ENCODE assay signal across 7 mouse cellular contexts in the genomic region with DNA sequence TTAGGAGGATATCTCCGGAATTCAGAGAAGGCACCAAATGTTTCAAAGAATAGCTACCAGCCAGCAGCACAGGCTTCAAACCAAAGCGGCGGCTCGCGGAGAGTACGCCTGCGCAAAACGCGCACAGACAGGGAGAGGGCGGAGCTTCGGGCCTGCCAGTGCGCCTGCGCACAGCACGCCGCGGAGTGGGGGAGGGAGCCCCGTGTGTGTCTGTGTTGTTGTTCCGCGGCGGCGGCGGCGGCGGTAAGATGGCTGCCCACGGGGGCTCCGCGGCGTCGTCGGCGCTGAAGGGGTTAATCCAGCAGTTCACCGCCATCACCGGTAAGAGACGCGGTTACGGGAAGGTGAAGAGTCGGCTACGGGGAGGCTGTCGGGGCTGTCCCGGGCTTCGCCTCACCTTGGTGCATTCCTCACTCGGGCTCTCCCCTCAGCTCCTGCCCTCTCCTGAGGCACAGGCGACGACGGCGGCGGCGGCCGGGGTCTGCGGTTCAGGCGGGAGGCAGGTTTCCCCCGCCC. TPM values are rescaled to one million over a fixed set of nuclear protein-coding genes. Genes with fewer than 3 reads are reported as not detected.
A peak's percentile ranks its signal among the peaks of the same experiment; 100 is the strongest.
DNase-seq lines count a peak whose midpoint lies in the region; ATAC-seq and TF ChIP-seq lines count a peak whose summit lies in the region.

A gene (plus strand): TSS at position 218 of the 516 bp plus-strand sequence.

- WGBS in embryonic facial prominence, embryonic 10.5 days, result under 1% methylated on average over 52 of the region's 52 CpGs
- WGBS in intestine, postnatal 0 days, result 0% methylated on average over 49 of the region's 52 CpGs
- under 1% methylated on average over 52 of the region's 52 CpGs for WGBS in midbrain, embryonic 12.5 days
- under 1% methylated on average over 51 of the region's 52 CpGs for whole genome bisulfite sequencing in small intestine, adult 2 months

- intact Hi-C loops in left cerebral cortex, postnatal 4 days (cut with DNase I), result no loop called here

- H3K9me3 ChIP-seq in embryonic facial prominence, embryonic 10.5 days, result no peaks in the 10 kb centered on the region
- no peaks in the 10 kb centered on the region for H3K9me3 ChIP-seq in intestine, postnatal 0 days (ENCODE audit: control insufficient read depth)
- H3K9me3 ChIP-seq in midbrain, embryonic 12.5 days, result no peaks in the 10 kb centered on the region

- peak within 1 kb of the TSS; percentile 99 for H3K27ac ChIP-seq in embryonic facial prominence, embryonic 10.5 days (replicated peaks)
- H3K27ac ChIP-seq in intestine, postnatal 0 days (ENCODE audit: low read depth, low read length), result peak within 1 kb of the TSS; percentile 92
- H3K27ac ChIP-seq in midbrain, embryonic 12.5 days (replicated peaks), result peak within 1 kb of the TSS; percentile 96
- peak within 1 kb of the TSS; percentile 76 for H3K27ac ChIP-seq in small intestine, adult 2 months (ENCODE audit: insufficient read depth, low read depth, low read length)

- peaks cover 16% of the 10 kb centered on the region for H3K4me1 ChIP-seq in embryonic facial prominence, embryonic 10.5 days
- H3K4me1 ChIP-seq in intestine, postnatal 0 days (replicated peaks; ENCODE audit: control insufficient read depth, insufficient read depth, low read length), result no peaks in the 10 kb centered on the region
- peaks cover 11% of the 10 kb centered on the region for H3K4me1 ChIP-seq in midbrain, embryonic 12.5 days
- H3K4me1 ChIP-seq in small intestine, adult 2 months (ENCODE audit: control insufficient read depth, insufficient read depth, insufficient read length, low read length), result no peaks in the 10 kb centered on the region

- H3K4me2 ChIP-seq in intestine, postnatal 0 days (replicated peaks; ENCODE audit: low read depth), result peak within 1 kb of the TSS; percentile 68
- H3K4me2 ChIP-seq in midbrain, embryonic 12.5 days (replicated peaks), result peak within 1 kb of the TSS; percentile 65

- no peaks in the 10 kb centered on the region for H3K27me3 ChIP-seq in embryonic facial prominence, embryonic 10.5 days (replicated peaks; ENCODE audit: low read depth, poor library complexity, severe bottlenecking)
- H3K27me3 ChIP-seq in intestine, postnatal 0 days (replicated peaks; ENCODE audit: control insufficient read depth, insufficient read depth, low read length), result no peaks in the 10 kb centered on the region
- H3K27me3 ChIP-seq in midbrain, embryonic 12.5 days, result no peaks in the 10 kb centered on the region
- no peaks in the 10 kb centered on the region for H3K27me3 ChIP-seq in small intestine, adult 2 months (ENCODE audit: control insufficient read depth, insufficient read depth, low read length)

- TF ChIP-seq POLR2A in small intestine, adult 2 months (IDR thresholded peaks at IDR 0.05; ENCODE audit: low read depth, low read length), result peak; percentile 71

- H3K9ac ChIP-seq in intestine, postnatal 0 days (ENCODE audit: low read depth, low read length), result peak within 1 kb of the TSS; percentile 86
- peak within 1 kb of the TSS; percentile 97 for H3K9ac ChIP-seq in midbrain, embryonic 12.5 days (replicated peaks)

- peaks cover 3% of the 10 kb centered on the region; the same call in 1 of the 2 replicates for H3K36me3 ChIP-seq in embryonic facial prominence, embryonic 10.5 days (replicated peaks)
- H3K36me3 ChIP-seq in intestine, postnatal 0 days (ENCODE audit: control insufficient read depth, insufficient read depth), result no peaks in the 10 kb centered on the region
- no peaks in the 10 kb centered on the region for H3K36me3 ChIP-seq in midbrain, embryonic 12.5 days
- no peaks in the 10 kb centered on the region for H3K36me3 ChIP-seq in small intestine, adult 2 months (ENCODE audit: control insufficient read depth, insufficient read depth, low read length)

- TF ChIP-seq CTCF in intestine, postnatal 0 days (IDR thresholded peaks at IDR 0.05; ENCODE audit: low read depth), result 0 out of 2 replicates have a peak, but pooled peaks have one; percentile 5
- no peak for TF ChIP-seq CTCF in small intestine, adult 2 months (IDR thresholded peaks at IDR 0.05; ENCODE audit: extremely low read depth, insufficient read length, insufficient replicate concordance, low read depth, low read length)

- ATAC-seq in intestine, postnatal 0 days, result peak; percentile 93
- ATAC-seq in midbrain, embryonic 12.5 days (ENCODE audit: low FRiP score, low read depth), result peak; percentile 97

- H3K4me3 ChIP-seq in embryonic facial prominence, embryonic 10.5 days, result peak within 1 kb of the TSS; percentile 99
- peak within 1 kb of the TSS; percentile 88 for H3K4me3 ChIP-seq in intestine, postnatal 0 days (ENCODE audit: low read depth, low read length)
- peak within 1 kb of the TSS; percentile 99 for H3K4me3 ChIP-seq in midbrain, embryonic 12.5 days
- peak within 1 kb of the TSS; percentile 80 for H3K4me3 ChIP-seq in small intestine, adult 2 months (ENCODE audit: low read depth, low read length)

- DNase-seq in adrenal gland, postnatal 10 days, result peak; percentile 98
- peak; percentile 99 for DNase-seq in embryonic facial prominence, embryonic 10.5 days (ENCODE audit: low spot score)
- DNase-seq in gonadal fat pad, adult 2 months (ENCODE audit: low read depth), result no peak
- peak; percentile 99 for DNase-seq in left cerebral cortex, postnatal 4 days

RNA-seq across cellular contexts. Expression of the gene that starts here (rescaled TPM):
- total RNA-seq in adrenal gland, postnatal 10 days (2021), result 10 to 100 TPM; 50.6 to 61.5 TPM
- polyA plus RNA-seq in embryonic facial prominence, embryonic 10.5 days (2016; fragmentation: Nextera tagmentation; extraction: Ambion mirVana), result 27.0 and 32.2 TPM in 2 replicates
- polyA plus RNA-seq in gonadal fat pad, adult 2 months (2012; rRNA removed), result 10.9 and 22.6 TPM in 2 replicates
- 6.8 and 7.4 TPM in 2 replicates for polyA plus RNA-seq in intestine, postnatal 0 days (2015; fragmentation: Nextera tagmentation; extraction: Ambion mirVana)
- 10 to 100 TPM; 73.2 to 77.9 TPM for total RNA-seq in left cerebral cortex, postnatal 4 days (2021)
- polyA plus RNA-seq in midbrain, embryonic 12.5 days (2016; fragmentation: Nextera tagmentation; extraction: Ambion mirVana), result 29.1 and 35.8 TPM in 2 replicates
- 6.1 and 6.4 TPM in 2 replicates for polyA plus RNA-seq in small intestine, adult 2 months (2012; rRNA removed)
